Mouse (Mus musculus) hindbrain, embryonic 14.5 days (tissue): ENCODE measurements at regions not wholly inside any gene's neighbourhood (a gene's known extent, or its start where the extent isn't known, plus 50 kb on each side); places are given as distances from the start of the nearest gene placed in this dataset.

Experiments used
- ATAC-seq: fragments of 200-750 bp; cut with Nextera tagmentation; 2 replicates; pipeline ENCODE4 v1.8.0; 2017; ENCODE audit warnings: moderate number of reproducible peaks, mild to moderate bottlenecking, moderate TSS enrichment, moderate library complexity; ENCODE audit not compliant: low FRiP score
- DNase-seq: peaks from one replicate; pipeline ENCODE4 v3.0.0-alpha.2; 2015; ENCODE audit warnings: low spot score
- H3K27ac ChIP-seq: fragments of 300-500 bp; sonication (generic); 2 replicates; pipeline ENCODE4 v1.5.1; 2014; ENCODE audit warnings: mild to moderate bottlenecking, moderate library complexity
- H3K27me3 ChIP-seq: fragments of 300-500 bp; sonication (generic); 2 replicates; pipeline ENCODE4 v1.6.1; 2014; ENCODE audit warnings: mild to moderate bottlenecking, low read length, mixed read lengths; ENCODE audit not compliant: control insufficient read depth, insufficient read depth
- H3K36me3 ChIP-seq: fragments of 300-500 bp; sonication (generic); replicated peaks from 2 replicates; pipeline ENCODE4 v1.6.1; 2014; ENCODE audit not compliant: control insufficient read depth, insufficient read depth
- H3K4me1 ChIP-seq: fragments of 300-500 bp; sonication (generic); replicated peaks from 2 replicates; pipeline ENCODE4 v1.6.1; 2014; ENCODE audit warnings: antibody characterized with exemption, low read length, mixed read lengths; ENCODE audit not compliant: control insufficient read depth, insufficient read depth
- H3K4me2 ChIP-seq: fragments of 300-500 bp; sonication (generic); replicated peaks from 2 replicates; pipeline ENCODE4 v1.6.1; 2014; ENCODE audit warnings: mild to moderate bottlenecking, moderate library complexity
- H3K4me3 ChIP-seq: fragments of 300-500 bp; sonication (generic); replicated peaks from 2 replicates; pipeline ENCODE4 v1.5.1; 2014; ENCODE audit warnings: mild to moderate bottlenecking, low read length
- H3K9ac ChIP-seq: fragments of 300-500 bp; sonication (generic); 2 replicates; pipeline ENCODE4 v1.6.1; 2014
- H3K9me3 ChIP-seq: fragments of 300-500 bp; sonication (generic); 2 replicates; pipeline ENCODE4 v1.6.1; 2016; ENCODE audit warnings: low read length; ENCODE audit not compliant: control insufficient read depth
- WGBS: fragments of 180-500 bp; shearing (Covaris S2); extraction: QIAGEN DNeasy Blood & Tissue Kit; methylation state at CpG from one replicate; pipeline ENCODE4 v1.1.7; 2014; 5-methylcytosine and 5-hydroxymethylcytosine counted together

DNA sequence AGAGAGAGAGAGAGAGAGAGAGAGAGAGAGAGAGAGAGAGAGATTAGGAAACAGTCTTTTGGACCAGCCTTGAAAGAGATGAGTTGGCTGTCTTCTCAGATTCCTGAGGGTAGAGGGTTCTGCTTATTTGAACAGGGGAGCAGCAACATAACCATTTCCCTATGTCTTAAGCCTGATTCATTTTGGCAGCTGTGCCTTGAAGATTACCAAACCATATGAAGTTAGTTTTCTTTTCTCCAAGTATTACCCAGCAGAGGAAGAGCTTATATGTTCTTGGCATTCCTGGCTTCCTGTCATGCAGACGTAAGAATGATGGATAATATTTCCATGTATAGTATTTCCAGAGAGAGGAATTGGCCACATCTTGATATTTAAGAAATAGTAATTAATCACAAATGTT, 124.8 kb upstream of the Igsf10 start:
- ATAC-seq (no peak), DNase-seq (no peak)
- Histone ChIP-seq H3K4me3 (no peak overlapping the region), H3K4me2 (no peak overlapping the region), H3K27ac (no peak overlapping the region), H3K4me1 (no peaks in the 10 kb centered on the region), H3K27me3 (no peaks in the 10 kb centered on the region), H3K9me3 (no peaks in the 10 kb centered on the region), H3K36me3 (no peaks in the 10 kb centered on the region), H3K9ac (no peak overlapping the region)
- WGBS = 82% methylated on average over 1 of the region's 1 CpGs

DNA sequence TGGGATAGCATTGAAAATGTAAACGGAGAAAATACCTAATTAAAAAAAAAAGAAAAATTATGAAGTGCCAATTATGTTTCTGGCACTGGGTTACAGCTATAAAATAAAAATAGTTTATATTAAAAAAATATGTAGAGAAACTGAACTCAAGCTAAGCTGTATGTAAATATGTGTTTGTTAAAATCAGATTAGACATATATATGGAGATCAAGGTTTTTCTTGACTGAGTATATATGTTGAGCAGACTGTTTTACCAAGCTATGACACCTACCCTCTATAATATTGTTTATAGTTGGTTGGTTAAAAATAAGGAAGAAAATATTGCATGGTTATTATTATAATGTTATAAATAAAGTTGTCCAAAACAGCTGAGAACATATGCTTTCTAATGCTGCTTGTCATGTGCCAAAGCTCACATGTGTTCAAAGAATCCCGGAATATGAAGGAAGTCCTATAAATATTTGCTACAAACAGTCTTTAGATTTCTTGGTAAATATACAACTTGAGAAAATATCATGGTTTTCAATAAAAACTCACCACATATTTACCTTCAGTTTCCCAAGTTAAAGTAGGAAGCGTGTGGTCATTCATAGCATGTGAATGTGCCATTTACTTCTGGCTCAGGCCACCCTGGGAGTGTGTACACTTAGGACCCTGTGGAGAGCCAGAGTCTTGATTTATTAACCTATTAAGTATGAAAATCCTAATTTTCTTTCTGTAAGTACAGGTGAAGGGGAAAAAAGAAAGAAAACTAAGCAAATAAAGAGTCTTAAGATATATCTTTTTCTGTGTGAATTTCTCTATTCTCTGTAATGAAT, 118.4 kb upstream of the Igsf10 start:
- ATAC-seq (no peak), DNase-seq (no peak)
- no peaks in the 10 kb centered on the region for H3K36me3 ChIP-seq
- H3K4me1 ChIP-seq = no peaks in the 10 kb centered on the region
- no peak overlapping the region for H3K4me2 ChIP-seq
- no peaks in the 10 kb centered on the region for H3K9me3 ChIP-seq
- WGBS = 94% methylated on average over 3 of the region's 3 CpGs
- no peak overlapping the region for H3K4me3 ChIP-seq
- H3K27ac ChIP-seq = no peak overlapping the region
- H3K27me3 ChIP-seq = no peaks in the 10 kb centered on the region
- H3K9ac ChIP-seq = no peak overlapping the region

DNA sequence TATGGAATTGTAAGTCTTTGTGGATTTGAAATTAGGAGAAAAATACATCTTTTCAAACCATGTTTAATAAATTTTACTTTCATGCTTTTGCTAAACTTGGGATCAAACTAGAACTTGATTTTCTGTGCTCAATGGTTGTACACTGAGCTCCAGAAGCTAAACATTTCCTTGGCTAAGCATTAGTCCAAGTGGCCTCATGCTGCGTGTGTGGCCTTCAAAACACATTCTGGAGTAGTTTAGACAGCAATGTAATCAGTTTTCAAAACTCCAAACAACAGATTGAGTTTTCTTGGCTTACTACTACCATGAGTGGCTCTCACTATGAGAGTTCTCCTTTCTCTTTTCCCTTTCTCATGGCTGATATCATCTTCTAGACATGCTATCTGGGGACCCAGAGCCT, 112.7 kb upstream of the Igsf10 start:
- no peaks in the 10 kb centered on the region for H3K9me3 ChIP-seq
- H3K4me2 ChIP-seq = no peak overlapping the region
- DNase-seq = no peak
- no peaks in the 10 kb centered on the region for H3K27me3 ChIP-seq
- 95% methylated on average over 1 of the region's 1 CpGs for WGBS
- no peak overlapping the region for H3K27ac ChIP-seq
- no peaks in the 10 kb centered on the region for H3K4me1 ChIP-seq
- ATAC-seq = no peak
- no peak overlapping the region for H3K4me3 ChIP-seq
- no peaks in the 10 kb centered on the region for H3K36me3 ChIP-seq
- H3K9ac ChIP-seq = no peak overlapping the region

DNA sequence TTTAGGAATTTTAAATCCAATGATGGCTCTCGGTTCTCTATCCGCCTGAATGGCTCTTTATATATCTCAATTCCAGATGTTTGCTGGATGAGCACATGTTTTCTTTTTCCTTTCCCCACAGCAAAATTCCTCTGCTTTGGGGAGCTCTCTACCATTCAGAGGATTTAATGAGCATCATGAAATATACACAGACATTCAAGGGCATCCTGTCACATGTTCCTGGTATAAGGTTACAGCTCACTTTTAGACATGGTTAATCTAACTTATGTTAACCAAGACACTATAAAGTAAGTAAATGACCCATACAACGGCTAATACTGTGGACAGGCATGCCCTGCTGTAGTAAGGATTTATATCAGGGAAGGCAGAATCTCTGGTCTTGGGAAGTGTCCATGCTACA, 106.9 kb upstream of the Igsf10 start:
- ATAC-seq (no peak), DNase-seq (no peak)
- Histone ChIP-seq H3K4me3 (no peak overlapping the region), H3K27me3 (no peaks in the 10 kb centered on the region), H3K27ac (no peak overlapping the region), H3K9me3 (no peaks in the 10 kb centered on the region), H3K36me3 (no peaks in the 10 kb centered on the region), H3K9ac (no peak overlapping the region), H3K4me2 (no peak overlapping the region), H3K4me1 (no peaks in the 10 kb centered on the region)
- WGBS = 84% methylated on average over 3 of the region's 3 CpGs

DNA sequence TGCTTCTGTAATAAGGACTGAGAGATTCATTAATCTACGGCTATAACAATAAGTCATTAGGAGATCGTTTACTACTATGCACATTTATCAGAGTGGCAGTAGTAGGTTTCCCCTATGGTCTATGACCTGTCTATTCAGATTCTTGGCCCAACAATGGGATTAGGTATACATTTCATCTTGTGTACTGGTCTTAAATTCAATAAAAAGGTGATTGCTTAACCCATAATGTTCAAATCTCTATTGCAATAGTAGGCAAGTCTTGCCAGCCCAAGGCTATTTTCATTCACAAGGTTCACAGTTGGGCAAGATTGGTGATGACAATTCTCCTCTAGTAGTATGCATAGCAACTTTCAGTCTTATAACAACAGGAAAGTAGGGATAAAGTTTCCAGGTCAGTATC, 79.4 kb upstream of the Igsf10 start:
- H3K9ac ChIP-seq = no peak overlapping the region
- no peaks in the 10 kb centered on the region for H3K9me3 ChIP-seq
- WGBS = 90% methylated on average over 2 of the region's 2 CpGs

DNA sequence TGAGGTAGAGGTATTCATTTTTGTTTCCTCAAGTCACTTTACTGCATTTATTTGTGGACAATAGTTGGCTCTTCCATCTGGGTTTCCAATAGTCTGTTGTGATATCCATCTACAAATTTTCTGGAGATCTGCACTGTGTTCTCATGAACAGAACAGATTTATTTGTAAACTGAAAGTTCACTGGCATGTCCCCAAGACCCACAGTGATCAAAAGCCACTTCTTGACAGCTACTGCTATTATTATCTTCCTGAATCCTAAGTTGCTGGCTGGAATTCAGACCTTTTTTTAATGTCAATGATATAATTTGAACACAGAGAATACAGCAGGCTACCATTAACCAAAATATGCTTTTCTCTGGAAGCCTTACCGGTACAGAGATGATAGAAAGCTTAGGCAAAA, 64.9 kb upstream of the Igsf10 start:
- ATAC-seq (no peak), DNase-seq (no peak)
- Histone ChIP-seq H3K27ac (no peak overlapping the region), H3K9ac (no peak overlapping the region), H3K4me1 (no peaks in the 10 kb centered on the region), H3K27me3 (no peaks in the 10 kb centered on the region), H3K36me3 (no peaks in the 10 kb centered on the region), H3K4me3 (no peak overlapping the region), H3K9me3 (no peaks in the 10 kb centered on the region), H3K4me2 (no peak overlapping the region)
- 85% methylated on average over 1 of the region's 1 CpGs for WGBS

More for the DNA sequence above, 79.4 kb upstream of the Igsf10 start:
- no peak overlapping the region for H3K27ac ChIP-seq
- no peaks in the 10 kb centered on the region for H3K36me3 ChIP-seq
- H3K4me3 ChIP-seq = no peak overlapping the region
- ATAC-seq (no peak), DNase-seq (no peak)
- H3K4me1 ChIP-seq = no peaks in the 10 kb centered on the region
- no peak overlapping the region for H3K4me2 ChIP-seq
- no peaks in the 10 kb centered on the region for H3K27me3 ChIP-seq

DNA sequence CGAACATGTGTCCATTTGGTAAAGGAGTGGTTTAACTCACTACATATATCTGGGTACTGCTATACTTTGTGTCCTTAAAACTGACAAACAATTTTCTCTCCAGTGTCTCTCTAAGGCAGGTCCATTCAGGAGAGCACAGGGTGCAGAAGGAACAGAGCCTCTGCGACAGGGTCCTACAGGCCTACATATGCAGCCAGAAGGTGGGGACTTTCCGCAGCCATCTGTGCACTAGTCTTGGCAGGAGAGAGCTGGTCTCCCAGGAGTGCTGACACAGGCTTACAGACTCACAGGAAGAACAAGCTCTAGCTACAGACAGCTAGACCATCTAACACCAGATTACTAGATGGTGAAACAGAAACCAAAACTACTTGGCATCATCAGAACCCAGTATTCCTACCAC, 61.8 kb upstream of the Igsf10 start:
- H3K36me3 ChIP-seq = no peaks in the 10 kb centered on the region
- no peak overlapping the region for H3K4me2 ChIP-seq
- no peak overlapping the region for H3K4me3 ChIP-seq
- H3K9me3 ChIP-seq = no peaks in the 10 kb centered on the region
- ATAC-seq (no peak), DNase-seq (no peak)
- WGBS = 97% methylated on average over 3 of the region's 3 CpGs
- H3K27ac ChIP-seq = no peak overlapping the region
- H3K27me3 ChIP-seq = no peaks in the 10 kb centered on the region
- H3K9ac ChIP-seq = no peak overlapping the region
- no peaks in the 10 kb centered on the region for H3K4me1 ChIP-seq

DNA sequence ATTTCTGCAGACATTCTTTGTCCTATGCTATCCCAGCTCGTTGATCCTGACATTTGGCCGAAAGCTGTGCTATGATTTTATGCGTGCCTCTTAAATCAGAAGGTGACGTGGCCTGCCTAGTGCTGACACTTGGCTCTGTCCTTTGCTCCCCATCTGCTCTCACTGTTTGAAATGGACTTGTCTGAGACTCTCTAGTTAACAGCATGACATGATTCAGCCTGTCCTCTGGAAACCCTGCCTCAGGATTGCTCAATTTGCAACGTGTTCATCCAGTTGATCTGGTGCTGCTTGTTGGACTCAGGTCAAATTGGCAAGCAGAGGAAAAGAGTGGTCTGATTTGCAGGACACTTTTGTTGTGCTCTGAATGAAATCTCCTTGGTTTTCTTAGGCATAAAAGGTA, 57.7 kb upstream of the Igsf10 start:
- no peaks in the 10 kb centered on the region for H3K27me3 ChIP-seq
- no peaks in the 10 kb centered on the region for H3K36me3 ChIP-seq
- ATAC-seq (no peak), DNase-seq (no peak)
- no peaks in the 10 kb centered on the region for H3K4me1 ChIP-seq
- 76% methylated on average over 5 of the region's 5 CpGs for WGBS
- H3K4me3 ChIP-seq = no peak overlapping the region
- no peak overlapping the region for H3K4me2 ChIP-seq
- H3K27ac ChIP-seq = no peak overlapping the region
- no peaks in the 10 kb centered on the region for H3K9me3 ChIP-seq
- H3K9ac ChIP-seq = no peak overlapping the region

DNA sequence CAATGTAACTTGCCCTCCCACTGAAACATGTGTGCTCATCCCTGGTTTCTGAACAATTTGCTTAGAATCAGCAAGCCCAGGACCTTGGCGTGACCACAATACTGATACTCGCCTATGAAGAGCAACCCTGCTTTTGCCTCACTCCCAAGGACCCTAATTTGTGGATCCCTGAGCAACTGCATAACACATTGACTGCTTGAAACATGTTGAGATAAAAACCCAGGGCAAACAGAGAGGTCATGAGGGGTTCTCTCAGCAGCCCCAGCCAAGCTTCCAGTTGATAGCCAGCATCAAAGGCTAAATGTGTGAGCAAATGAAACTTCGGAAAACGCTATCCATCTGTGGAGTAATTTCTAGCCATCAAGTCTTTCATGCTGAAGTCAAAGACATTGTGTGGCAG, 57.2 kb upstream of the Igsf10 start:
- H3K9me3 ChIP-seq = no peaks in the 10 kb centered on the region
- no peak overlapping the region for H3K4me3 ChIP-seq
- no peak overlapping the region for H3K4me2 ChIP-seq
- H3K27me3 ChIP-seq = no peaks in the 10 kb centered on the region
- H3K36me3 ChIP-seq = no peaks in the 10 kb centered on the region
- H3K4me1 ChIP-seq = no peaks in the 10 kb centered on the region
- H3K27ac ChIP-seq = no peak overlapping the region
- WGBS = 97% methylated on average over 4 of the region's 4 CpGs
- ATAC-seq = no peak
- H3K9ac ChIP-seq = no peak overlapping the region
- no peak for DNase-seq
